Mouse (Mus musculus) stomach, embryonic 15.5 days (tissue): ENCODE results near the gene Slc7a7. TPM values are rescaled to one million over a fixed set of nuclear protein-coding genes. Genes with fewer than 3 reads are reported as not detected.

ENCODE experiments used
- ATAC-seq: fragments of 200-750 bp; cut with Nextera tagmentation; 2 replicates; pipeline ENCODE4 v1.8.0; 2017; ENCODE audit warnings: low read depth, moderate number of reproducible peaks, moderate TSS enrichment; ENCODE audit not compliant: insufficient read depth, low FRiP score
- H3K27ac ChIP-seq: fragments of 300-500 bp; sonication (generic); 2 replicates; pipeline ENCODE4 v1.5.1; 2015; ENCODE audit warnings: mild to moderate bottlenecking, inconsistent platforms
- H3K27me3 ChIP-seq: fragments of 300-500 bp; sonication (generic); replicated peaks from 2 replicates; pipeline ENCODE4 v1.6.1; 2015; ENCODE audit warnings: inconsistent platforms
- H3K36me3 ChIP-seq: fragments of 300-500 bp; sonication (generic); 2 replicates; pipeline ENCODE4 v1.6.1; 2015; ENCODE audit warnings: inconsistent platforms
- H3K4me1 ChIP-seq: fragments of 300-500 bp; sonication (generic); 2 replicates; pipeline ENCODE4 v1.6.1; 2015; ENCODE audit warnings: inconsistent platforms
- H3K4me2 ChIP-seq: fragments of 300-500 bp; sonication (generic); 2 replicates; pipeline ENCODE4 v1.6.1; 2015; ENCODE audit warnings: mild to moderate bottlenecking, inconsistent platforms
- H3K4me3 ChIP-seq: fragments of 300-500 bp; sonication (generic); replicated peaks from 2 replicates; pipeline ENCODE4 v1.5.1; 2015; ENCODE audit warnings: inconsistent platforms
- H3K9ac ChIP-seq: fragments of 300-500 bp; sonication (generic); 2 replicates; pipeline ENCODE4 v1.6.1; 2015; ENCODE audit warnings: inconsistent platforms
- H3K9me3 ChIP-seq: fragments of 300-500 bp; sonication (generic); 2 replicates; pipeline ENCODE4 v1.6.1; 2016; ENCODE audit warnings: inconsistent platforms
- WGBS: fragments of 180-500 bp; shearing (Covaris S2); methylation state at CpG from one replicate; pipeline ENCODE4 v1.1.7; 2015; 5-methylcytosine and 5-hydroxymethylcytosine counted together
- polyA plus RNA-seq: library from polyadenylated mRNA; unstranded; fragments of >200 nt; fragmentation: Nextera tagmentation; extraction: Ambion mirVana; gene quantifications from 2 replicates; pipeline ENCODE4 v1.2.1, GENCODE M21; 2015

Gene Slc7a7
- polyA plus RNA-seq, 1 experiment from 2014 or later, result 17.0 TPM

DNA sequence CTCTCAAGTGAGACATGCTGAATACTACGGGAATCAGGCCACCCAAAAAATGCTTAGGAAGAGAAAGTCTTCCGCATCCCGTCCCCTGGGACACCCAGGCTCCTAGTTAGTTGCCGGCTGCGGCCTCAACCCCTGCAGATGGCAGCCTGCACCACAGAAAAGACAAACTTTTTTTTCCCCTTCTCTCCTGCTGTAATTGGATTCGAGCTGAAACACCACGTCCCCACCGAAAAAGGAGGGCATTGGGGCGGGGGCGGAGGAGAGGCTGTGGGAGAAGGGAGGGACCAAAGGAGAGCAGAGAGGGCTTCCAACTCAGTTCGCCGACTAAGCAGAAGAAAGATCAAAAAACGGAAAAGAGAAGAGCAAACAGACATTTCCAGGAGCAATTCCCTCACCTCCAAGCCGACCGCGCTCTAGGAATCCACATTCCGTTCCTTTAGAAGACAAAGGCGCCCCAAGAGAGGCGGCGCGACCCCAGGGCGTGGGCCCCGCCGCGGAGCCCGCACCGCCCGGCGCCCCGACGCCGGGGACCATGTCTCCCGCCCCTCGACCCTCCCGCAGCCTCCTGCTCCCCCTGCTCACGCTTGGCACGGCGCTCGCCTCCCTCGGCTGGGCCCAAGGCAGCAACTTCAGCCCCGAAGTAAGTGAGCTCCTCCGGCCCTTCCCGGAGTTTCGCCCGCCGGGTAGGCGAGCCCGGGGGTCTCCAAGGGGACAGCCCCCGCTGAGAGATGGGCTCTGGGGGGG, 13.9 kb upstream of the Slc7a7 start, which contains the start of gene Mmp14:
Gene Mmp14, plus strand, starts transcription at position 279 of the 744 bp plus-strand sequence.
- Histone ChIP-seq H3K4me3 (peak within 1 kb of the TSS; percentile 72), H3K27me3 (no peaks in the 10 kb centered on the region), H3K9me3 (no peaks in the 10 kb centered on the region), H3K27ac (peak within 1 kb of the TSS; percentile 97), H3K36me3 (0 out of 2 replicates have a peak, but pooled peaks cover 3% of the 10 kb centered on the region), H3K9ac (peak within 1 kb of the TSS; percentile 91), H3K4me2 (peak within 1 kb of the TSS; percentile 74), H3K4me1 (peaks cover 36% of the 10 kb centered on the region)
- under 1% methylated on average over 49 of the region's 49 CpGs for WGBS
- ATAC-seq, result peak; percentile 21; the same call in 1 of the 2 replicates

DNA sequence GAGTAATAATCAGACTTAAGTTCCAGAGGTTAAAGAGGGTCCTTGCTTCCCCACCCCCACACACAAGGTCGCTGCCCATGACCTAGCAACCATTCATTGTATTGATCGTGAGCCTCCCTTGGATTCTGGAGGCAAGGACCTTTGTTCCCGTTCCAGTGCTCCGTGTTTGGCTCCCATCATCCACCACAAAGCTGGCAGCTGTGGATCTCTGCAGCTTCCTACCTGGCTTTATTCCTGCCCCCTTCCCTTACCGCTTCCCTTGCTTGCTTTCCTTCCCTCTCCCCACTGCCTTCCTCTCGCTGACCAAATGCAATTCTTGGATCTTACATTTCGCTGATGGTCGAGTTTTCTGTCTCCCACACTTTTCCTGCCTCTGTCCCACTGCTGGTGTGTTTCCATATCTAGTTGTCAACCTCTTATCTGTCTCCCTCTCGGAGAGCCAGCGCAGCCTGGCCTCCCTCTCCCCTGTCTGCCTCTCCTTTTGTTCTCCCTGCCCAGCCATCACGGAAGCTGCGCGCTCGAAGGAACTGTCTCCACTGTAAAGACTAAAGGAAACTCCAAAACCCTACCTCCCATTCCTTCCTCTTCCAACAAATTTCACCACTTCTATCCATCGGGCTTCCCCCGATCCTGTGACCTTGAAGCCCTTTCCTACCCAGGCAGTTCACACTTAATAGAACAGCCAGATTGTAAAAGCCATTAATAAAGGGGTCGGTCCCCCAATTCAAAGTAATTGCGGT, 13.0 kb upstream of the Slc7a7 start:
- H3K9ac ChIP-seq, result peak overlapping the region; percentile 91; the same call in 1 of the 2 replicates
- H3K36me3 ChIP-seq, result no peaks in the 10 kb centered on the region
- 7% methylated on average over 18 of the region's 18 CpGs for WGBS
- peaks cover 36% of the 10 kb centered on the region for H3K4me1 ChIP-seq
- H3K4me2 ChIP-seq, result peak overlapping the region; percentile 74
- no peak for ATAC-seq
- peak overlapping the region; percentile 97 for H3K27ac ChIP-seq
- no peaks in the 10 kb centered on the region for H3K27me3 ChIP-seq
- peak overlapping the region; percentile 72 for H3K4me3 ChIP-seq
- no peaks in the 10 kb centered on the region for H3K9me3 ChIP-seq

DNA sequence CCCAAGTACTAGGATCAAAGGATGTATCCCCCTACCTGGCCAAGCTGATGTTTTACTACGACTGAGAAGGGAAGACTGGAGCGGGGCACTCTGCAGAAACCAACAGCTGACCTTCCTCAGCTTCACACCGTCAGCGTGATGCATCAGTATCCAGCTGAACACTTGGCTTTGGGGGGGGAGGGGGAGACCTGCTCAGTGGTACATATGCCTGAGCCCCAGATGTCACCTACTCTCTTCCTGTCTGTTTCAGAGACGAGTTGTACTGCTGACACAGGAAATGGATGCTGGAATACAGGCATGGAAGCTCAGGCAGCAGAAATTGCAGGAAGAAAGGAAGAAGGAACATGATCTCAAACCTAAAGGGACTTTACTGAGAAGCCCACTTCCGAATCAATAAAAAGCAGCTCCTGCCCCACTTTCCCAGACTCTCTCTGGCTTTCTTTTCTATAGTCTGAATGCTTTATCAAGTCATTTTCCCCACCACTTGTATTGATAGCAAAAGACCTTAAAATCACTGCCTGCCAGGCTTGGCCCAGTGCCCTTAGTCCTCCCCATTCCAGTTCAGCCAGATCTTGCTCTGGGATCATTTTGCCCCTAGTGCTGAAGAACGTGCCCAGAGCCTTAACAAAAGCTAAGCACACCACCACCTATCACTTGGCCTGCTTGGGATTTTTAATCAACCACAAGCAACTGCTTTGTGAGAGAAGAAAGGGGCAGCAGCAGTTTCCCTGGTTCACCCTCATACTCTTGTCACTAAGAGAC, 11.9 kb upstream of the Slc7a7 start:
- H3K4me1 ChIP-seq, result peaks cover 34% of the 10 kb centered on the region
- WGBS, result 51% methylated on average over 7 of the region's 7 CpGs

DNA sequence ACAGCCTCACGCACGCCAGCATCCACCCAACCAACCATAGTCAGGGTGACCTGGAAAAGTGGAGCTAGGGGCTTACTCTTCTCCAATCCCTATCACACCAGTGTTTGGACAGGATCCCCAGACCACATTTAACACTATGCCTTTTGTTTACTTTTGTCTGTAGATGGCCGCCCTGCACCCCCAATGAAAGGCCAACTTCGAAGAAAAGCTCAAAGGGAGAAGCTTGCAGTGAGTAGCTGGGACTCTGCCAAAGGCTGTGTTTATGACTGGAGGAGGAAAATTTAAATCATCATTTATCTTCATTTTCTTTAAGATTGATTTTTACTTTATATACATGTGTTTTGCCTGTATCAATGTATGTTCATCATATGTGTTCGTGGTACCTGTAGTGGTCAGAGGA, 10.8 kb upstream of the Slc7a7 start:
- no peaks in the 10 kb centered on the region for H3K9me3 ChIP-seq
- no peak overlapping the region for H3K27ac ChIP-seq
- no peak overlapping the region for H3K4me2 ChIP-seq
- H3K4me3 ChIP-seq, result no peak overlapping the region
- H3K9ac ChIP-seq, result no peak overlapping the region
- H3K36me3 ChIP-seq, result no peaks in the 10 kb centered on the region
- no peak for ATAC-seq
- no peaks in the 10 kb centered on the region for H3K27me3 ChIP-seq
- peaks cover 23% of the 10 kb centered on the region for H3K4me1 ChIP-seq
- 71% methylated on average over 5 of the region's 5 CpGs for WGBS

More for the DNA sequence above, 11.9 kb upstream of the Slc7a7 start:
- Histone ChIP-seq H3K36me3 (no peaks in the 10 kb centered on the region), H3K4me3 (no peak overlapping the region), H3K27me3 (no peaks in the 10 kb centered on the region), H3K4me2 (no peak overlapping the region), H3K27ac (peak overlapping the region; percentile 97), H3K9me3 (no peaks in the 10 kb centered on the region), H3K9ac (no peak overlapping the region)
- no peak for ATAC-seq

DNA sequence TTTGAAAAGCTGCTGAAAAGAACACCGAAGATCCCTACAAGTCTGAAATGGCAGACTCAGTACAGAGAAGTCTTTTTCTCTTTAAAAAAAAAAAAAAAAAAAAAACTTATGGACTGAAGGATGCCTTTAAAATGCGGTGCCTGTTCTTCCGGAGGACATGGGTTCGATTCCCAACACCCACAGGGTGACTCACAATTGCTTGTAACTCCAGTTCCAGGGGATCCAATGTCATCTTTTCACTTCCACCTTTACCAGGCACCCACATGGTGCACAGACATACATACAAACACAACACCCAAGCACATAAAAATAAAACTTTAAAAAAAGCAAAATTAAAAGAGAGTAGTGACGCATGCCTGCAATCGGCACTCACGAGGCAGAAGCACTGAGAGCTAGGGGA, 10.1 kb upstream of the Slc7a7 start:
- no peak overlapping the region for H3K9ac ChIP-seq
- no peaks in the 10 kb centered on the region for H3K27me3 ChIP-seq
- WGBS, result 95% methylated on average over 7 of the region's 7 CpGs

DNA sequence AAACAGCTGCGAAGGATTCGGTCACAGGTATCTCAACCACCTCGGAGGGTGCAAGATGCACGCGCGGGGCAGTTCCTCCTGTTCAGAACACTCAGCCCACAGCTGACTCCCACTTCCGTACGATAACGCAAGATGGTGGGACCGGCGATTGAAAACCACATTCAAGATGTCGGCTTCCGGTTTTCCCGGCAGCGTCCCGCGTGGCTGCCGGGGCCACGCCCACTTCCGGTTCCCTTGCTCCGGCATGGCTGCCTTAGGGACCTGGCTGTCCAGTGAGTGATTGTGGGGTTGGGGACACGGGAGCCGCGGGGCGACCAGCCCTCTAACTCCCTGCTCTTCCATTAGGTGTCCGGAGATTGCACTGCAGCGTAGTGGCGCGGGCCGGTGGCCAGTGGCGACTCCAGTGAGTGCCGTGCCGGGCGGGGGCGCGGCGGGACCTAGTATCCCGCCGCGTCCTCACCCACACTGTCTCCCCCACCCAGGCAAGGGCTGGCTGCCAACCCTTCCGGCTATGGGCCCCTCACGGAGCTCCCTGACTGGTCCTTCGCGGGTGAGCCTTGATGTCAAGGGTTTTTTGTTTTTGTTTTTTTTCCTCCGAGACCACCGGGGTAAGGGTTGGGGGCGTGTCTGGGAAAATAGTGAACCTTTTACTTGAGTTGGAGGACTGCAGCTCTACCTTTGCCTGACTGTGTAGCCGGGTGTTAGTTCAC, 9.3 kb upstream of the Slc7a7 start, which contains the start of gene Mrpl52:
Gene Mrpl52, plus strand, starts transcription at position 221 of the 710 bp plus-strand sequence.
- no peaks in the 10 kb centered on the region for H3K36me3 ChIP-seq
- peak within 1 kb of the TSS; percentile 82 for H3K9ac ChIP-seq
- peaks cover 18% of the 10 kb centered on the region for H3K4me1 ChIP-seq
- no peaks in the 10 kb centered on the region for H3K9me3 ChIP-seq
- no peaks in the 10 kb centered on the region for H3K27me3 ChIP-seq
- peak within 1 kb of the TSS; percentile 60 for H3K4me2 ChIP-seq
- peak within 1 kb of the TSS; percentile 87 for H3K27ac ChIP-seq
- peak within 1 kb of the TSS; percentile 96 for H3K4me3 ChIP-seq
- under 1% methylated on average over 48 of the region's 48 CpGs for WGBS
- ATAC-seq, result peak; percentile 61

More for the DNA sequence above, 10.1 kb upstream of the Slc7a7 start:
- Histone ChIP-seq H3K36me3 (no peaks in the 10 kb centered on the region), H3K27ac (no peak overlapping the region), H3K9me3 (no peaks in the 10 kb centered on the region), H3K4me1 (peaks cover 18% of the 10 kb centered on the region), H3K4me2 (peak overlapping the region; percentile 60), H3K4me3 (peak overlapping the region; percentile 96; the same call in 1 of the 2 replicates)
- no peak for ATAC-seq

DNA sequence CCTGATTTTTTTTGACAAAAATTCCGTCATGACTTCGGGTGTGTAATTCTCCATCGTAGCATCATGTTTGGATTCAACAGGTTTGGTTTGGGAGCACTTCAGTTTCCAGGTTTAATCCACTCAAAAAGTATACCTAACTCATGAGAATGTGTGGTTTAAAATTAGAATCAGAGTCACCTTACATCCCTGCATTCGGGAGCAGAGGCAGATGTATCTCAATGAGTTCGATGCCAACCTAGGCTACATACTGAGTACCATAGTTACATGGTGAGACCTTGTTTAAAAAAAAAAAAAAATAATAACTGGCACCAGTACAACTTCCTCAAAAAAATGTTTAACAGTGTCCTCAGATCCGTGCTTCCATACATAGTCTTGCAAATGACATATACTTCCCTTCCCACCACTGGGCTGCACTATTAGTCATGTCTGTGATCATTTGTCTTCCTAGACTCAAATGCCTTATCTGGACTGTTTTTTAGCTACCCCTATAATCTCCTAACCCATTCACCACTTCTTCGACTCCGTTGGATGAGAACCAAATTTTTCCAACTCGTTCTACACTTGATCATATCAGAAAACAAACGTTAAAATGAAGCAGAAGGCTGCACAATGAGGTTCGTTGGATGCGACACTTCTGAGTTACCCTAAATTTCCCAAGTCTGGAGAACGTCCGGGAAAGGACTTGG, 8.6 kb upstream of the Slc7a7 start:
- no peaks in the 10 kb centered on the region for H3K27me3 ChIP-seq
- H3K4me3 ChIP-seq, result peak overlapping the region; percentile 96
- ATAC-seq, result no peak
- no peaks in the 10 kb centered on the region for H3K36me3 ChIP-seq
- peak overlapping the region; percentile 82; the same call in 1 of the 2 replicates for H3K9ac ChIP-seq
- H3K4me1 ChIP-seq, result peaks cover 17% of the 10 kb centered on the region
- H3K4me2 ChIP-seq, result peak overlapping the region; percentile 60
- 33% methylated on average over 14 of the region's 14 CpGs for WGBS
- peak overlapping the region; percentile 87 for H3K27ac ChIP-seq
- H3K9me3 ChIP-seq, result no peaks in the 10 kb centered on the region

DNA sequence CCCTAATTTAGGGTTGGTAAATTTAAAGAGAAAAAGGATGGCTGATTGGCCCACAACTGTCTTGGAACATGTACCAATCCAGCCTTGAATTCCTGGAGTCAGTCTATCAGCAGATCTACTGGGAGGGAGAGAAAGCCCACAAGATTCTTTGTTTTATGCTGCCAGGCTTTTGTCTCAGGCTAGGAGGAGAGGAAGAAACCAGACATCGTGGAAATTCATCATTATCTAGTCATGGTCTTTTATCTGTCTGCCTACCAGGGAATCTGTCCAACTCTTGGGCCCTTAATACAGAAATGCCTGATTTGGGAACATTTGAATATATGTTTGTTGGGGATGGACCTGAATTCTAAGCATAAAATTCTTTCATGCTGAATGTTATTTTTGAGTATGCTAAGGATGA, 8.0 kb upstream of the Slc7a7 start:
- H3K4me3 ChIP-seq, result no peak overlapping the region

DNA sequence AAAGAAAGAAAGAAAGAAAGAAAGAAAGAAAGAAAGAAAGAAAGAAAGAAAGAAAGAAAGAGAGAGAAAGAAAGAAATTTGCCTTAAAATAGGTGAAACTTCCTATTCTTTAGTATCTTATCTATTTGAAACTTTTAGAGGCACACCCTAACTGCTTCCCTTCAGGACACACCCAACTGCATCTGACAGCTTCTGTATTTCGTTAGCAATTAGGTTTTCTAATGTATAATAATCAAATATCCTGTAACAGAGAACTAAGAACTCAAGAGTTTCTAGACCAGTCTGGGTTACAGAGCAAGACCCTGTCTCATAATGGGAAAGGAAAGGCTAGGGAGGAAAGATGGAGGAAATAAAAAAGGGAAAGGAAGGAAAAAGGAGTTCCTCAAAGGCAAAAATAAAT, 7.1 kb upstream of the Slc7a7 start:
- 76% methylated on average over 1 of the region's 1 CpGs for WGBS
- Histone ChIP-seq H3K27ac (no peak overlapping the region), H3K4me1 (peaks cover 5% of the 10 kb centered on the region), H3K9ac (no peak overlapping the region), H3K4me2 (no peak overlapping the region), H3K36me3 (no peaks in the 10 kb centered on the region), H3K27me3 (no peaks in the 10 kb centered on the region), H3K9me3 (no peaks in the 10 kb centered on the region), H3K4me3 (no peak overlapping the region)
- no peak for ATAC-seq

More for the DNA sequence above, 8.0 kb upstream of the Slc7a7 start:
- 84% methylated on average over 1 of the region's 1 CpGs for WGBS
- ATAC-seq, result no peak
- no peak overlapping the region for H3K4me2 ChIP-seq
- no peaks in the 10 kb centered on the region for H3K9me3 ChIP-seq
- no peaks in the 10 kb centered on the region for H3K36me3 ChIP-seq
- no peaks in the 10 kb centered on the region for H3K27me3 ChIP-seq
- peaks cover 11% of the 10 kb centered on the region for H3K4me1 ChIP-seq
- no peak overlapping the region for H3K9ac ChIP-seq
- H3K27ac ChIP-seq, result no peak overlapping the region

DNA sequence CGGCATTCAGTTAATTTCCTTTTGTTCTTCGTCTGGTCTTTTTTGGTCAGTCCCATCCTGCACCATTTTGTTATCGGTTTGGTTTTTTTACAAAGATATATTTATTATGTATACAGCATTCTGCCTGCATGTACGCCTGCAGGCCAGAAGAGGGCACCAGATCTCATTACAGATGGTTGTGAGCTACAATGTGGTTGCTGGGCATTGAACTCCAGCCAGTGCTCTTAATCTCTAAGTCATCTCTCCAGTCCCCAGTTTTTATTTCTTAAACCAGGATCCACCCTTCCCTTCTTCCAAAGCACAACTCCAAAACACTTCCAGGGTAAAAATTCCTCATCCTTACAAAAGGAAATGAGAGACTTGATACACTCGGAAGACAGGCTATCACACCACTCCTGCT, 5.8 kb upstream of the Slc7a7 start:
- WGBS, result 63% methylated on average over 5 of the region's 5 CpGs
- Histone ChIP-seq H3K27me3 (no peaks in the 10 kb centered on the region), H3K9ac (no peak overlapping the region), H3K4me2 (no peak overlapping the region), H3K27ac (no peak overlapping the region), H3K4me3 (no peak overlapping the region), H3K9me3 (no peaks in the 10 kb centered on the region), H3K36me3 (no peaks in the 10 kb centered on the region), H3K4me1 (no peaks in the 10 kb centered on the region; the same call in 1 of the 2 replicates)
- ATAC-seq, result no peak
